ENCODE assay signal across 16 mouse cellular contexts in genomic region chr4:63238722-63239121, GRCm38 (mm10). TPM values are rescaled to one million over a fixed set of nuclear protein-coding genes. Genes with fewer than 3 reads are reported as not detected.
DNase-seq lines count a peak whose midpoint lies in the region; ATAC-seq and TF ChIP-seq lines count a peak whose summit lies in the region.
"Had no signal": no experiment of that assay in that cellular context is flagged by ENCODE, and none has a peak within 500 bp of the region (broad histone marks: within the 10 kb centered on the region; RNA-seq: fewer than 3 reads in every experiment).

No protein-coding gene starts in this region.

- no peak overlapping the region for H3K4me3 ChIP-seq in heart, embryonic 15.5 days
- H3K4me3 ChIP-seq in kidney, postnatal 0 days (replicated peaks; ENCODE audit: low read depth, low read length) = no peak overlapping the region
- H3K4me3 ChIP-seq in stomach, embryonic 16.5 days (replicated peaks; ENCODE audit: low read length) = no peak overlapping the region
- H3K4me3 ChIP-seq in stomach, postnatal 0 days (ENCODE audit: low read depth, low read length) = no peak overlapping the region
- no peak overlapping the region for H3K4me3 ChIP-seq in midbrain, embryonic 16.5 days (ENCODE audit: low read depth, low read length)
- H3K4me3 ChIP-seq: limb, embryonic 15.5 days had no signal

- TF ChIP-seq EP300 in stomach, postnatal 0 days (optimal IDR thresholded peaks at IDR 0.05) = no peak

- no peak for TF ChIP-seq CTCF in kidney, postnatal 0 days (IDR thresholded peaks at IDR 0.05; ENCODE audit: low read depth)
- no peak for TF ChIP-seq CTCF in stomach, postnatal 0 days (IDR thresholded peaks at IDR 0.05; ENCODE audit: low read depth)

- WGBS in heart, embryonic 15.5 days = 80% methylated on average over 5 of the region's 5 CpGs
- WGBS in kidney, postnatal 0 days = 85% methylated on average over 5 of the region's 5 CpGs
- 86% methylated on average over 5 of the region's 5 CpGs for WGBS in stomach, embryonic 16.5 days
- WGBS in stomach, postnatal 0 days = 79% methylated on average over 5 of the region's 5 CpGs
- WGBS in midbrain, embryonic 16.5 days = 49% methylated on average over 5 of the region's 5 CpGs

- H3K9ac ChIP-seq in heart, embryonic 15.5 days = no peak overlapping the region
- no peak overlapping the region for H3K9ac ChIP-seq in kidney, postnatal 0 days (ENCODE audit: low read depth, low read length)
- H3K9ac ChIP-seq in stomach, embryonic 16.5 days (ENCODE audit: low read length) = no peak overlapping the region
- no peak overlapping the region for H3K9ac ChIP-seq in stomach, postnatal 0 days (ENCODE audit: low read length)
- no peak overlapping the region for H3K9ac ChIP-seq in midbrain, embryonic 16.5 days (ENCODE audit: low read depth, low read length)
- H3K9ac ChIP-seq: limb, embryonic 15.5 days had no signal

- no peaks in the 10 kb centered on the region for H3K9me3 ChIP-seq in heart, embryonic 15.5 days (replicated peaks)
- no peaks in the 10 kb centered on the region for H3K9me3 ChIP-seq in kidney, postnatal 0 days (replicated peaks; ENCODE audit: low read length)
- no peaks in the 10 kb centered on the region for H3K9me3 ChIP-seq in stomach, embryonic 16.5 days (replicated peaks; ENCODE audit: control insufficient read depth, low read length)
- no peaks in the 10 kb centered on the region for H3K9me3 ChIP-seq in stomach, postnatal 0 days (ENCODE audit: control insufficient read depth, low read length)
- H3K9me3 ChIP-seq in midbrain, embryonic 16.5 days (replicated peaks; ENCODE audit: control insufficient read depth, low read length, poor library complexity, severe bottlenecking) = peaks cover 6% of the 10 kb centered on the region; the same call in 1 of the 2 replicates
- H3K9me3 ChIP-seq: limb, embryonic 15.5 days had no signal

- H3K4me2 ChIP-seq in heart, embryonic 15.5 days = no peak overlapping the region
- no peak overlapping the region for H3K4me2 ChIP-seq in kidney, postnatal 0 days (ENCODE audit: low read length)
- no peak overlapping the region for H3K4me2 ChIP-seq in stomach, embryonic 16.5 days (ENCODE audit: low read depth, low read length)
- no peak overlapping the region for H3K4me2 ChIP-seq in stomach, postnatal 0 days (replicated peaks; ENCODE audit: low read depth)
- no peak overlapping the region for H3K4me2 ChIP-seq in midbrain, embryonic 16.5 days (ENCODE audit: low read length)
- H3K4me2 ChIP-seq: limb, embryonic 15.5 days had no signal

- no peak for DNase-seq in heart, adult 11 months
- no peak for DNase-seq in kidney, postnatal 0 days (ENCODE audit: low spot score)
- no peak for DNase-seq in kidney, postnatal 10 days
- no peak for DNase-seq in stomach, postnatal 0 days (ENCODE audit: low spot score)
- DNase-seq in thymus, postnatal 36 days = no peak
- DNase-seq: adrenal gland, postnatal 10 days; cerebellum, adult 8-10 months; gastrocnemius, postnatal 14 days; heart, postnatal 36 days; kidney, postnatal 36 days; layer of hippocampus, adult 9-11 months; spleen, adult 18-20 months had no signal

- peaks cover 34% of the 10 kb centered on the region for H3K4me1 ChIP-seq in heart, embryonic 15.5 days (replicated peaks)
- peaks cover 36% of the 10 kb centered on the region for H3K4me1 ChIP-seq in kidney, postnatal 0 days (replicated peaks; ENCODE audit: insufficient read depth, low read length)
- peaks cover 12% of the 10 kb centered on the region for H3K4me1 ChIP-seq in stomach, embryonic 16.5 days (ENCODE audit: control insufficient read depth, insufficient read depth, low read length)
- H3K4me1 ChIP-seq in stomach, postnatal 0 days (replicated peaks; ENCODE audit: control insufficient read depth, insufficient read depth) = peaks cover 3% of the 10 kb centered on the region; the same call in 1 of the 2 replicates
- H3K4me1 ChIP-seq in midbrain, embryonic 16.5 days (ENCODE audit: control insufficient read depth, insufficient read depth, low read length) = peaks cover 7% of the 10 kb centered on the region

- no peak for ATAC-seq in heart, embryonic 15.5 days (replicated peaks; ENCODE audit: insufficient number of reproducible peaks, insufficient read depth, low FRiP score, low read depth)
- no peak for ATAC-seq in kidney, postnatal 0 days (replicated peaks; ENCODE audit: low FRiP score, low read depth)
- no peak for ATAC-seq in stomach, embryonic 16.5 days (ENCODE audit: insufficient read depth, low FRiP score)
- no peak for ATAC-seq in stomach, postnatal 0 days (ENCODE audit: low FRiP score, low TSS enrichment)
- ATAC-seq in midbrain, embryonic 16.5 days = peak; percentile 41; the same call in 1 of the 2 replicates

- no peaks in the 10 kb centered on the region for H3K27me3 ChIP-seq in heart, embryonic 15.5 days
- no peaks in the 10 kb centered on the region for H3K27me3 ChIP-seq in kidney, postnatal 0 days (ENCODE audit: insufficient read depth, low read length)
- no peaks in the 10 kb centered on the region for H3K27me3 ChIP-seq in stomach, embryonic 16.5 days (ENCODE audit: control insufficient read depth, insufficient read depth, low read length)
- H3K27me3 ChIP-seq in stomach, postnatal 0 days (ENCODE audit: control insufficient read depth, insufficient read depth, low read length) = no peaks in the 10 kb centered on the region
- H3K27me3 ChIP-seq in midbrain, embryonic 16.5 days (ENCODE audit: control insufficient read depth, insufficient read depth, low read depth, low read length) = no peaks in the 10 kb centered on the region
- H3K27me3 ChIP-seq: limb, embryonic 15.5 days had no signal

- peak overlapping the region; percentile 33 for H3K27ac ChIP-seq in heart, embryonic 15.5 days
- H3K27ac ChIP-seq in kidney, postnatal 0 days = 0 out of 2 replicates have a peak overlapping the region, but pooled peaks have one; percentile 62
- H3K27ac ChIP-seq in stomach, embryonic 16.5 days (ENCODE audit: low read length) = peak overlapping the region; percentile 30; the same call in 1 of the 2 replicates
- H3K27ac ChIP-seq in stomach, postnatal 0 days (replicated peaks) = no peak overlapping the region
- no peak overlapping the region for H3K27ac ChIP-seq in midbrain, embryonic 16.5 days (ENCODE audit: low read length)

- no peaks in the 10 kb centered on the region; the same call in 1 of the 2 replicates for H3K36me3 ChIP-seq in heart, embryonic 15.5 days
- no peaks in the 10 kb centered on the region for H3K36me3 ChIP-seq in kidney, postnatal 0 days (ENCODE audit: insufficient read depth, low read length)
- H3K36me3 ChIP-seq in stomach, embryonic 16.5 days (ENCODE audit: control insufficient read depth, insufficient read depth, low read length) = peaks cover 6% of the 10 kb centered on the region; the same call in 1 of the 2 replicates
- H3K36me3 ChIP-seq in stomach, postnatal 0 days (ENCODE audit: control insufficient read depth, insufficient read depth, low read length) = peaks cover 2% of the 10 kb centered on the region; the same call in 1 of the 2 replicates
- H3K36me3 ChIP-seq in midbrain, embryonic 16.5 days (ENCODE audit: control insufficient read depth, insufficient read depth, low read length) = no peaks in the 10 kb centered on the region

RNA-seq across cellular contexts. Expression of gene Col27a1, which starts 24.9 kb away (rescaled TPM):
- polyA plus RNA-seq in heart, embryonic 15.5 days (2015; fragmentation: Nextera tagmentation; extraction: Ambion mirVana) = 4.4 and 6.1 TPM in 2 replicates
- polyA plus RNA-seq in kidney, postnatal 0 days (2015; fragmentation: Nextera tagmentation; extraction: Ambion mirVana) = 5.7 and 6.4 TPM in 2 replicates
- polyA plus RNA-seq in stomach, embryonic 16.5 days (2015; fragmentation: Nextera tagmentation; extraction: Ambion mirVana) = 13.3 and 15.0 TPM in 2 replicates
- polyA plus RNA-seq in stomach, postnatal 0 days (2015; fragmentation: Nextera tagmentation; extraction: Ambion mirVana) = 5.3 and 6.2 TPM in 2 replicates
- 1.6 TPM in 2 replicates for polyA plus RNA-seq in midbrain, embryonic 16.5 days (2015; fragmentation: Nextera tagmentation; extraction: Ambion mirVana)

Comparison
In these comparisons a context has a peak if more than half of its experiments do, and no peak if none do; other contexts are left out.
1. H3K27ac ChIP-seq: peak in heart, embryonic 15.5 days (single experiment), kidney, postnatal 0 days (single experiment) and stomach, embryonic 16.5 days (single experiment); none in stomach, postnatal 0 days (single experiment) and midbrain, embryonic 16.5 days (single experiment).